Mouse (Mus musculus) hindbrain, embryonic 13.5 days (tissue): ENCODE measurements around the gene Slco3a1. TPM values are rescaled to one million over a fixed set of nuclear protein-coding genes. Genes with fewer than 3 reads are reported as not detected.
A peak's percentile ranks its signal among the peaks of the same experiment; 100 is the strongest.

ENCODE experiments used
- ATAC-seq: fragments of 200-750 bp; cut with Nextera tagmentation; 2 replicates; pipeline ENCODE4 v1.8.0; 2017; ENCODE audit warnings: moderate TSS enrichment; ENCODE audit not compliant: low FRiP score
- H3K27ac ChIP-seq: fragments of 300-500 bp; sonication (generic); 2 replicates; pipeline ENCODE4 v1.5.1; 2015; ENCODE audit warnings: inconsistent platforms, mild to moderate bottlenecking, moderate library complexity
- H3K27me3 ChIP-seq: fragments of 300-500 bp; sonication (generic); 2 replicates; pipeline ENCODE4 v1.6.1; 2015; ENCODE audit warnings: mild to moderate bottlenecking, inconsistent platforms
- H3K36me3 ChIP-seq: fragments of 300-500 bp; sonication (generic); 2 replicates; pipeline ENCODE4 v1.6.1; 2015; ENCODE audit warnings: mild to moderate bottlenecking, inconsistent platforms
- H3K4me1 ChIP-seq: fragments of 300-500 bp; sonication (generic); replicated peaks from 2 replicates; pipeline ENCODE4 v1.6.1; 2015; ENCODE audit warnings: inconsistent platforms
- H3K4me2 ChIP-seq: fragments of 300-500 bp; sonication (generic); 2 replicates; pipeline ENCODE4 v1.6.1; 2015; ENCODE audit warnings: inconsistent platforms, mild to moderate bottlenecking, moderate library complexity
- H3K4me3 ChIP-seq: fragments of 300-500 bp; sonication (generic); 2 replicates; pipeline ENCODE4 v1.5.1; 2015; ENCODE audit warnings: mild to moderate bottlenecking, inconsistent platforms
- H3K9ac ChIP-seq: fragments of 300-500 bp; sonication (generic); 2 replicates; pipeline ENCODE4 v1.6.1; 2015; ENCODE audit warnings: mild to moderate bottlenecking, inconsistent platforms
- H3K9me3 ChIP-seq: fragments of 300-500 bp; sonication (generic); 2 replicates; pipeline ENCODE4 v1.6.1; 2016; ENCODE audit warnings: inconsistent platforms
- WGBS: fragments of 180-500 bp; shearing (Covaris S2); methylation state at CpG from one replicate; pipeline ENCODE4 v1.1.7; 2015; 5-methylcytosine and 5-hydroxymethylcytosine counted together
- microRNA-seq: library from miRNA; unstranded; fragments of <30 nt; microRNA quantifications from one replicate; pipeline ENCODE4, GENCODE M21; 2016
- polyA plus RNA-seq: library from polyadenylated mRNA; unstranded; fragments of >200 nt; fragmentation: Nextera tagmentation; extraction: Ambion mirVana; gene quantifications from 2 replicates; pipeline ENCODE4 v1.2.1, GENCODE M21; 2015

Slco3a1 gene
- polyA plus RNA-seq, 1 experiment from 2014 or later, result 18.4 TPM

DNA sequence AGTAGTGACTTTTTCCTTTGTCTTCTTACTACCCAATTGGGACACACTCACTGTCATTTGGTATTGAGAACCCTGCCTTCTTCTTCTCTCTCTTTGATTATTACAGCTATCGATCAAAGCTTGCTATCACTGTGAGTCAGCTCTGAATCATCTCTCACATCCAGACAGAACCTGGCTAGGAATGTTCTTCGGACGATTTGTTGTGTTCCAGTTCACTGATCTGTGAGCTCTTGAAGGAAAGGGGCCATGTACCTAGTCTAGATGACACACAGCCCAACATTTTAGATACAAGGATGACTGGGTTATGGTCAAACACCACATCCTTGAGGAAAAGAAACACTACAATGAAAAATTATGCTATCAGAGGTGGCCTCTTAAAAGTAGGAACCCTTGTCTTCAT is 275.2 kb downstream of the Slco3a1 start:
- Histone ChIP-seq H3K36me3 (no peaks in the 10 kb centered on the region; the same call in 1 of the 2 replicates), H3K9me3 (no peaks in the 10 kb centered on the region), H3K4me3 (no peak overlapping the region), H3K4me2 (no peak overlapping the region), H3K27ac (no peak overlapping the region), H3K27me3 (no peaks in the 10 kb centered on the region), H3K9ac (no peak overlapping the region), H3K4me1 (0 out of 2 replicates have a peak, but pooled peaks cover 3% of the 10 kb centered on the region)
- 90% methylated on average over 3 of the region's 3 CpGs for WGBS
- no peak for ATAC-seq

DNA sequence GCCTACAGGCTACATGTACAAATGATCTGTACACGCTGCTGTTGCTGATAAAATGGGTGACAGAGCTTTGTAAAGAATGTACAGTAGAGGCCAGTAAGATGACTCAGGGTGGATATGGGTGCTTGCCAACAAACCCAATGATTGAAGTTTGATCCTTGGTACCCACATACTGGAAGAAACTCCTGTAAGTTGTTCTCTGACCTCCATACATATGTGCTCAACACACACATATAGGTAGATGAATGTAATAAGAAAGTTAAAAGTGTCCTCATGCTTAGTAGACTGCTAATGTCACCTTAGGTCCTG is 284.5 kb downstream of the Slco3a1 start:
- ATAC-seq, result no peak
- peak overlapping the region; percentile 24; the same call in 1 of the 2 replicates for H3K27ac ChIP-seq
- H3K27me3 ChIP-seq, result no peaks in the 10 kb centered on the region
- no peak overlapping the region for H3K9ac ChIP-seq
- 78% methylated on average over 1 of the region's 1 CpGs for WGBS
- H3K36me3 ChIP-seq, result no peaks in the 10 kb centered on the region
- H3K4me3 ChIP-seq, result no peak overlapping the region
- H3K4me1 ChIP-seq, result peaks cover 5% of the 10 kb centered on the region
- no peak overlapping the region for H3K4me2 ChIP-seq
- H3K9me3 ChIP-seq, result no peaks in the 10 kb centered on the region

DNA sequence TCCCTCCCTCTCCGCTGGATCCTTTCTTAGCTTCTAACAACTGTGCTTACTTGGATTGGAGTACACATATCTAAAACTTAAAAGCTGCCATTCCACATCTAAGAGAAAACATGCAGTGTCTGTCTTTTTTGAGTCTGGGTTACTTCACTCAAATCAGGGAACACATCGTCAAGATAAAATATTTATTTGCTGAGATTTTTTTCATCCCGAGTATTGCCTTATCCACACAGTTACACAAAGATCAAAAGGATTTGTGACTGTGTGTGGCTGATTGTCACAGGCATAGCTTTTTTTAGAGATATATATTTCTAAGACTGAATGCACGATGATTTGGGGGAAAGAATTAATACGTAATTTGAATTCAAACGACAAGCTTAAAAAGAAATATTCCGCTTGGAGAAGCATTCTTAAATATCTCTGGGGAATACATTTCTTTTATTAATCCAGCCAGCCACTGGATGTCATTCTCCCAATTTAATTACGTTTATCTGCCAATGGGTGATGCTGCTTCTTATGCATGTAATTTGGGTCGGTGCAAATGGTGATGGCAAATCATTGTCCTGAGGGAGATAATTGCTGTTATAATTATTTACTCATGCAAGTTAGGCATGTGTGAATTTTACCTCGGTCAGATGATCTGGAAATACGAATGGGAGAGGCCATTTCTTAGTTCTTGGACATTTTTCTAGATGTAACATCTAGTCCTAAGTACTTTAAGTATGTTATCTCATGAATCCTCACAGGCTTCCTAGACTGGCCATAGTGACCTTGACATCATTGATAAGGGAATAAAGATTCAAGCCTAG is 285.1 kb downstream of the Slco3a1 start:
- Histone ChIP-seq H3K27me3 (no peaks in the 10 kb centered on the region), H3K4me3 (no peak overlapping the region), H3K36me3 (no peaks in the 10 kb centered on the region), H3K9ac (no peak overlapping the region), H3K4me2 (no peak overlapping the region), H3K9me3 (no peaks in the 10 kb centered on the region), H3K4me1 (peaks cover 5% of the 10 kb centered on the region), H3K27ac (peak overlapping the region; percentile 24)
- no peak for ATAC-seq
- WGBS, result 53% methylated on average over 11 of the region's 11 CpGs

DNA sequence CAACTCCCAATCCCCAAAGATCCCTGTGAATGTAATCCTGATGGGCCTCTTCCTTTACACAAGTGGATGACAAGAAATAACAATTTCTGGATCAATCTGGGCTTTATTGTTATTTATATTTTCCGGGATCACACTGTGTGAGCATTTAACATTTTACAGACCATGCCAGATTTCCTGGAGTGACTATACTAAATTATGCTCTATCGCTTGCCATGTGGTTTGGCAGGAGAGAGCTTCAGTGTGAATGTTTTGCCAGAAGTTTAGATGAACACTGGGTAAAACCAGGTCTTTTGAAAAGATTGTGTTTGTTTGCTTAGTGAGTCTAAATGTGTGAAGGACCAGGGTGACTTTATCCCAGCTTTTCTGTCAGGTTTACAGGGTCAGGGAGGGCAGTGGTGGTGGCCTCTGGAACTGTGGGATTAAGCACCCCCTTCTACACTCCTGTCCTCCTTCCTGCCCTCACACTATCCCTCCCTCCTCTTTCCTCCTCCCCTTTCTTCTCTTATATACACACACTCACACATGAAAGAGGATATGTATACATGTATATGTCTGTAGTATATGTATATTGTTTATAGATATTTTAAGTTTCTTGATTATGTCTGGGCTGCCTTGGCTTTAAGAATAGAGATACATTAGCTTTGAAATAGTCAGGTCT is 287.9 kb downstream of the Slco3a1 start:
- H3K9ac ChIP-seq, result no peak overlapping the region
- H3K4me2 ChIP-seq, result no peak overlapping the region
- ATAC-seq, result no peak
- peaks cover 5% of the 10 kb centered on the region for H3K4me1 ChIP-seq
- WGBS, result 80% methylated on average over 2 of the region's 2 CpGs
- no peaks in the 10 kb centered on the region for H3K36me3 ChIP-seq
- H3K4me3 ChIP-seq, result no peak overlapping the region
- no peaks in the 10 kb centered on the region for H3K9me3 ChIP-seq
- no peak overlapping the region for H3K27ac ChIP-seq
- no peaks in the 10 kb centered on the region for H3K27me3 ChIP-seq

DNA sequence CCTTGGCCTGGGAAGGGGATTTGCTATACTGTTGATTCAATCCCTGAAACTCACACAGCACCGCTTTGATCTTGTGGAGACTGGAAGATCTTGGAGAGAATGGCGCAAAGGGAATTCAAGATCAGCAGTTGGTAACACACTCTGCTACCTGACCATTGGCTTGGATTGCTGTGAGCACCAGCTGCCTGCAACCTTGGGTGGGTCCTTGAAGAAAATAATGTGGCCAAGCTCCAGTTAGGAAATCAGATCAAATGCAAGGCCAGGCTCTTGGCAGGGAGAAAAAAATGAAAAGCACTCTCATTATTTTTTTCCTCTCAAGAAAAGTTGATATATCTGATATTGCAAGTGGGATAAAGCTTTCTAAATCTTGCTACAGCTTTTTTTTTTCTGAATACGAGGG is 298.3 kb downstream of the Slco3a1 start:
- H3K4me3 ChIP-seq, result no peak overlapping the region
- 90% methylated on average over 3 of the region's 3 CpGs for WGBS

DNA sequence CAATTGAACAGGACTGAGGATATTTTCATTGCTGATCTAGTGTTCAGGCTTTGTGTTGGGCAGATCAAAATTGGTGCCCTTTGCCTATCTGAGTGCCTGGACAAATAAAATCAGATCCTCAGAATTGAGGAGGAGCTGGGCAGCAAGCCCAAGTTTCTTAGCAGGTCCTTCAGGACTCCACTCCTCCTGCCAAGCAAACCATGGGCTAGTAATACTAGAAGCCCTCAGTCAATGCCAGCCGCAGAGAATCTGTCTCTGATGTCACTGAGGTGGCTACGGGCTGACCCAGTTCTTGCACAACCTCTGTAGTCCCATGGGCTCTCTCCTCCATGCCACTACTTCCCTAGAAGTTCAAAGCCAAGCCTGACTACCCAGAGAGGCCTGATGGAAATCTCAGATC is 302.5 kb downstream of the Slco3a1 start:
- WGBS, result 94% methylated on average over 2 of the region's 2 CpGs
- no peaks in the 10 kb centered on the region for H3K4me1 ChIP-seq
- ATAC-seq, result no peak

More for the DNA sequence above, 298.3 kb downstream of the Slco3a1 start:
- no peak overlapping the region for H3K27ac ChIP-seq
- no peaks in the 10 kb centered on the region for H3K27me3 ChIP-seq
- no peak overlapping the region for H3K4me2 ChIP-seq
- no peak for ATAC-seq
- no peaks in the 10 kb centered on the region for H3K4me1 ChIP-seq
- H3K9me3 ChIP-seq, result no peaks in the 10 kb centered on the region
- no peak overlapping the region for H3K9ac ChIP-seq
- H3K36me3 ChIP-seq, result no peaks in the 10 kb centered on the region

DNA sequence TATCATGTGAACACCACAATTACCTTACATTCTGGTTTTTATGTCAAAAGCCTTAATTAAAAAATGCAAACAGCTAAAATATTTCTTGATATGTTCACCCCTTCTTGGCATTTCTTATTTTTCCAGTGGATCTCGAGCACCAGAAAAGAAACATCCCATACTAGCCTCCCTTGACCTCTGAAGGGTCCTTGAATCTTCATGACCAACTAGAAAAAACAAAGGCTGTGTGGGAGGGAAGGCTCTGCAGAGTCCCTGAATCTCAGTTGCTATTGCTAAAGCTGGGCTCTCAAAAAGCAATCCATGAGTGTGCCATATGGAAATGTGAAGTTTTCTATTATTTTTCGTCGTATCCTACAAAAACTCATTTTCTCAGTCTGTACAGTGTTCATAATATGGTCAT is 313.3 kb downstream of the Slco3a1 start:
- H3K4me1 ChIP-seq, result peaks cover 23% of the 10 kb centered on the region
- H3K9me3 ChIP-seq, result no peaks in the 10 kb centered on the region
- WGBS, result 81% methylated on average over 3 of the region's 3 CpGs
- no peaks in the 10 kb centered on the region for H3K36me3 ChIP-seq
- H3K27ac ChIP-seq, result peak overlapping the region; percentile 77
- H3K4me2 ChIP-seq, result no peak overlapping the region
- no peak for ATAC-seq
- no peak overlapping the region for H3K9ac ChIP-seq
- no peak overlapping the region for H3K4me3 ChIP-seq
- H3K27me3 ChIP-seq, result no peaks in the 10 kb centered on the region

More for the DNA sequence above, 302.5 kb downstream of the Slco3a1 start:
- Histone ChIP-seq H3K4me2 (no peak overlapping the region), H3K9ac (no peak overlapping the region), H3K27me3 (no peaks in the 10 kb centered on the region), H3K4me3 (no peak overlapping the region), H3K27ac (no peak overlapping the region), H3K9me3 (no peaks in the 10 kb centered on the region), H3K36me3 (no peaks in the 10 kb centered on the region)

DNA sequence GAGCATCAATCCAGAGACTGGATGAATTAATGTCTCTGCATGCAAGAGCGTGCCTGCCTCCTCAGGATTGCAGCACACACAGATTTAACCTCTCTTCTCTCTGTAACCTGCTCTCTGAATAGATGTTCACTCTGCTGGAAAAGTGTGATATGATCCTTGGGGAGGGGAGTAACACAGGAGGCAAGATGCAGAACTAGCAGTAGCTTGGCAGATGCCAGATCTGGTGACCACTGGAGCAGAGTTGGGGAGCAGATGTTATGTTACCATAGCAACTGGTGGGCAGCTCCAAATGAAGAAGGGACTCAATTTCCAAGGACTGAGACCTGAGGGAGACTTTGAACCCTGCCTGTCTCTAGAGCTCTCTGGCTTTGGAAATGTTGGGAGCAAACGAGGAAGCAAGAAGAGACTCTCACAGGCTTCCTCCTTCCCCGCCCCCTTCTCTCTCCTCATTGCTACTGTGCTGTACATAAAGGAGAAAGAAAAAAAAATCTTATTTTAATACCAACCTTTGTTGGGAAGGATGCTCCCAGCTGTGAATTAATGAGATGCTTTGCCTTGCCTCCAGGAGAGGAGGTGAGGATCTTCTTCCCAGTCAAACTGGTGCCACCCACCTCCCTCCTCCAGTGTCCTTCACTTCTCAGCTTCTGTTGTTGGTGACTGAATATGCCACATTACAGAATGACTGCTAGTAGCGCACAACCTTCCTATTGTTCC is 314.0 kb downstream of the Slco3a1 start:
- H3K27ac ChIP-seq, result peak overlapping the region; percentile 77
- H3K4me1 ChIP-seq, result peaks cover 23% of the 10 kb centered on the region
- H3K4me2 ChIP-seq, result no peak overlapping the region
- H3K36me3 ChIP-seq, result no peaks in the 10 kb centered on the region
- no peak overlapping the region for H3K9ac ChIP-seq
- 25% methylated on average over 4 of the region's 4 CpGs for whole genome bisulfite sequencing
- no peaks in the 10 kb centered on the region for H3K9me3 ChIP-seq
- peak; percentile 59; the same call in 1 of the 2 replicates for ATAC-seq
- H3K27me3 ChIP-seq, result no peaks in the 10 kb centered on the region
- no peak overlapping the region for H3K4me3 ChIP-seq

Small RNA genes within 50 kb of the gene (microRNA-seq; reads per million reads assigned to microRNA genes)
- gene Gm27459, result not detected
